Mouse (Mus musculus) C2C12 (cell line): Measurements from ENCODE around the gene Cacna1e.

Experiments
- CEBPB ChIP-seq: IDR thresholded peaks from one replicate; pipeline ENCODE4 v1.6.1; 2011; ENCODE audit warnings: low read depth, mild to moderate bottlenecking, control low read depth, moderate library complexity
- CTCF ChIP-seq: IDR thresholded peaks from one replicate; pipeline ENCODE4 v1.5.1; 2011; ENCODE audit not compliant: control insufficient read depth, insufficient read depth, insufficient read length
- FOSL1 ChIP-seq: IDR thresholded peaks from one replicate; pipeline ENCODE4 v1.8.0; 2011; ENCODE audit warnings: mild to moderate bottlenecking, low read length; ENCODE audit not compliant: poor library complexity, insufficient read depth, severe bottlenecking
- MAX ChIP-seq: IDR thresholded peaks from one replicate; pipeline ENCODE4 v1.6.1; 2011; ENCODE audit warnings: mild to moderate bottlenecking, control low read depth
- MYOD1 ChIP-seq: IDR thresholded peaks from one replicate; pipeline ENCODE4 v1.6.1; 2011; ENCODE audit warnings: low read depth; ENCODE audit not compliant: control insufficient read depth, insufficient read length
- MYOG ChIP-seq: IDR thresholded peaks from one replicate; pipeline ENCODE4 v1.6.1; 2011; ENCODE audit not compliant: control insufficient read depth, insufficient read length; ENCODE audit errors: extremely low read depth
- USF1 ChIP-seq: IDR thresholded peaks from one replicate; pipeline ENCODE4 v1.6.1; 2011; ENCODE audit warnings: low read depth, mild to moderate bottlenecking, control low read depth, moderate library complexity

DNA sequence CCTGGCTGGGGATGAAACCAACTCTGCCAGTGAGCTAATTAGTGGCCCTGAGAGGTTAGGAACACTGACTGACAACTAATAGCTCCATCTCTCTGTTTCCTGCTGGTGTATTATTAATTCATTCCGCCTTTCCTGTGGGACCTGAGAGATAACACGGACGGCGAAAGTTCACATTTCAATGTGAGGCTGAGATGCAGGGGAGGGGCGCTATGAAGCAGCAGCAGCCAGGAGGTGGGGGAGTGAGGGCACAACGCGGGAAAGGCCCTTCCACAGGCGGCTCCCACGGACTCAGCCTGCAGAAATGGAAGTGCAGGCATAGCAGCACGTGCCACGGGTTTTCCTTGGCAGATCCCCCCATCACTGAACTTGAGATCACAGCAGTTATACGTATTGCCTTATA lies 99.4 kb downstream of the Cacna1e start:
- TF ChIP-seq CTCF = no peak
- TF ChIP-seq USF1 = no peak
- no peak for TF ChIP-seq MAX
- TF ChIP-seq MYOD1 = no peak
- TF ChIP-seq FOSL1 = no peak
- no peak for TF ChIP-seq MYOG
- TF ChIP-seq CEBPB = no peak
